Mouse (Mus musculus) olfactory bulb, adult 2 months (tissue): ENCODE measurements around the gene Klhl29.

Experiments used
- CTCF ChIP-seq: fragments of 200-500 bp; IDR thresholded peaks from 2 replicates; pipeline ENCODE4 v1.5.1; 2012; ENCODE audit warnings: low read depth, mild to moderate bottlenecking, low read length, moderate library complexity; ENCODE audit not compliant: insufficient read depth
- POLR2A ChIP-seq: fragments of 200-500 bp; IDR thresholded peaks from 2 replicates; pipeline ENCODE4 v1.6.1; 2012; ENCODE audit warnings: mild to moderate bottlenecking, low read depth, low read length, moderate library complexity; ENCODE audit not compliant: insufficient read depth

- TF ChIP-seq CTCF (no peak), POLR2A (no peak)
Measured at GRCm38 (mm10) chr12:5214266-5214665, 161.2 kb downstream of the Klhl29 start.
